Mouse (Mus musculus): ENCODE measurements around the gene D7Ertd443e. TPM values are rescaled to one million over a fixed set of nuclear protein-coding genes. Genes with fewer than 3 reads are reported as not detected.

D7Ertd443e gene
- polyA plus RNA-seq (2012; rRNA removed) = 2.1 and 2.3 TPM in 2 replicates

- no peak for DNase-seq (ENCODE audit: extremely low spot score in 1 of 2, low spot score in 1 of 2)
Observed at GRCm38 (mm10) chr7:134385561-134385960, at the start of gene D7Ertd443e. D7Ertd443e (minus strand) TSS chr7:134385661.

DNA sequence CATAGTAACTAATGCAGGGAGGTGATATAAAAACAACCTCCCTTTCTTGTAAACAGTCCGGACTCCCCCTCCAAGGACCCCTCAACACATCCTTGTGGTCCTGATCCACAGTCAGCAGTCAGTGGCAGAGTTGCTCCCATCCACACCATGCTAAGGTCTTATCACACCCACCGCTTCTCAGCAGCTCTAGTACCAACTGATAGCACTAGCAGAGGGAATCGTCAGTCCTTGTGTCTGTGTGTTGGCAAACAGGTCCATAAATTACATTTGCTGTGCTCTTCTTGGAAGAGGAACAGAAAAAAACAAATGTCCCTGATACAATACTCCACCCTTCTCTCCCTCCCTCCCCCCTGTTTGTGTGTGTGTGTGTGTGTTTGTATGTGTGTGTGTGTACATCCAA, 46.2 kb upstream of the D7Ertd443e start:
- DNase-seq (ENCODE audit: extremely low spot score in 1 of 2, low spot score in 1 of 2) = no peak

- DNase-seq (ENCODE audit: extremely low spot score in 1 of 2, low spot score in 1 of 2) = no peak
Observed at GRCm38 (mm10) chr7:134428676-134429075, 43.2 kb upstream of the D7Ertd443e start.

DNA sequence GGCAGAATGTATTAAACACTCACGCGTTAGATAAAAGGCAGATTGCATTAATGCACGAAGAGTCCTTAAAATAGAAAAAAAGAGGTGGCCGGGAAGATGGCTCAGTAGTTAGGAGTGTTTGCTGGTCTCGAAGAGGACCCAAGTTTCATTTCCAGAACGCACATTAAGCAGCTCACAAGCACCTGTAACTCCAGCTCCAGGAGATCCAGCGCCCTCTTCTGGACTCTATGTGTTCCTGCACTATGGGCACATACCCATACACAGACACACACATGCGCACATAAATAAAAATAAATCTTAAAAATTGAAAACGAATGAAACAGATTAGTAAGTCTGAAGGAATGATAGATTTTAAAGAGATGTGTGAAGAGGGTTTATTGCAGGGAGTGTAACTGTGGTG, 29.6 kb upstream of the D7Ertd443e start:
- DNase-seq (ENCODE audit: extremely low spot score in 1 of 2, low spot score in 1 of 2) = no peak

- DNase-seq (ENCODE audit: extremely low spot score in 1 of 2, low spot score in 1 of 2) = peak in 1 of 2 experiments; percentile 16
Observed at GRCm38 (mm10) chr7:134414005-134414690, 28.7 kb upstream of the D7Ertd443e start.

GRCm38 (mm10) chr7:134408641-134409040, 23.2 kb upstream of the D7Ertd443e start:
- DNase-seq (ENCODE audit: extremely low spot score in 1 of 2, low spot score in 1 of 2) = no peak

DNA sequence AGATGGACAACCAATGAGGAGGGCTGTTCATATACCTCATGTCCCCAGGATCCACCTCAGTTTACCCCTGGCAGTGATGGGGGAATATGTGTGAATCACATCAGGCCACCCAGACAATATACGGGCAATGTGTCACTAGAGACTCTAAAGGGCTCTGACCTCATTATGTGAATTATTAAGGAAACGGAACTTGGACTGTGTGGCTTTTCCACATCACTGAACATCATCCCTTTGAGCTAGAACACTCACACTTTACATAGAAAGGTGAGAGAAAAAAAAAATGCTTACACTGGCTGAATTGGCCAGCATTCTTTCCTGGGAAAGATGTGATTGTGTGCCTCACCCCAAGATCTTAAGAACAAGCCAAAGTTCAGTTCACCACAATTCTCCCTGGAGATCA, 15.3 kb upstream of the D7Ertd443e start:
- no peak for DNase-seq (ENCODE audit: extremely low spot score in 1 of 2, low spot score in 1 of 2)

- no peak for DNase-seq (ENCODE audit: extremely low spot score in 1 of 2, low spot score in 1 of 2)
Observed at GRCm38 (mm10) chr7:134396769-134397168, 11.3 kb upstream of the D7Ertd443e start.

- peak in 1 of 2 experiments; percentile 24 for DNase-seq (ENCODE audit: extremely low spot score in 1 of 2, low spot score in 1 of 2)
Observed at GRCm38 (mm10) chr7:134382791-134383190, 2.7 kb downstream of the D7Ertd443e start.

- DNase-seq (ENCODE audit: extremely low spot score in 1 of 2, low spot score in 1 of 2) = peak; percentile 82 to 93
Observed at GRCm38 (mm10) chr7:134381407-134381861, 4.0 kb downstream of the D7Ertd443e start.

DNA sequence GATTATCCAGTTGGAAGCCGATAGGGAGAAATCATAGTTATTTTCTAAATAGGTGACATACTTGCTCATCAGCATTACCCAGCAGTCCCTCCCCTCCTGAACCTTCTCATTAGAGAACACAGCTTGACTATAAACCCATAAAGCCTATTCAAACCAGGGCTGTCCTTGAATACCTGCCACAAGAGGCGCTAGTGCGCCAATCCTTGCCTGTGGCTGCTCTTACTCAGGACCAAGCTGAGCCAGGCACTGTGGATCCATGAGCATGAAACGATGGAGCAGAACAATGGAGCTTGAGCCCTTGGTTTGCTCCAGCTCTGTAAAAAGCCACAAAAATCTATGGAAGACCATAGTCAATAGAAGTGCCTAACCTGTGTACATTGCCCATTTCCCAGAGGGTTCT, 7.2 kb downstream of the D7Ertd443e start:
- peak; percentile 19 to 68 for DNase-seq (ENCODE audit: extremely low spot score in 1 of 2, low spot score in 1 of 2)

DNA sequence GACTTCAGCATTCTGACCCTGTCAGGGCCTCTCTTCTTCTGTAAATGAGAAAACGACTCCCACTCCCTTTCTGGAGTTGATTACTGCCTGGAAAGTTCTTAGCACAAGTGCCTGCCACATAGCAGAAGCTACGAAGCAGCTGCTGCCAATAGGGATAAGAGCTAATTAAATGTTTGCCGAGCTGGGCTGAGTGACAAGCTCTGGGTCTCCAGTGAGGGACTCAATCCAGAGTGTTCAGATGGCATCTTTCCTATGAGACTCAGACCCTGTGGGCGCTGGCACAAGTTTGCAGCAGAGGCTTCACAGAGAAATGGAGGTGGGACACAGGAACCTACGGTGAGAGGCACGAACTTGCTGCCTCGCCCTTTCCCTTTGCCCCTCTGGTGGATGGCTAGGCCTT, 8.7 kb downstream of the D7Ertd443e start:
- peak in 1 of 2 experiments; percentile 5 for DNase-seq (ENCODE audit: extremely low spot score in 1 of 2, low spot score in 1 of 2)

GRCm38 (mm10) chr7:134372276-134372675, 13.2 kb downstream of the D7Ertd443e start:
- DNase-seq (ENCODE audit: extremely low spot score in 1 of 2, low spot score in 1 of 2) = no peak

DNA sequence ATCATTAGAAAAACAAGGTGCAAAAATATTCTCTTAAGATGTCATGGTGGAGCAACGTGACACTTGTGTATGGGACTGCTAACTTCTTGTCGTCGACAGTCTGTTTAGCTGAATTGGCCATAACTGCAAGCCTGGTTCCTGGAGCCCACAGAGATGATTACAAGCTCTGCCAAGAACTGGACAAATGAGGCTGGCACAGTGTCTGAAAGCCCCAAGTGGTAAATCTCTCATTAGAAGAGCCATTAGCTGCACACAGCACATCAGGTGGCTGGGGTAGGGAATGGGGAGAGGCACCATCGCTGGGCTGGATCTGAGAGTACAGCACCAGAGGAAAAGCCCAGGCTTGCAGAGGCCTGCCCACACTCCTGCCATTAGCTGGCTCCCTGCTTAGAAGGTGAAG, 16.2 kb downstream of the D7Ertd443e start:
- no peak for DNase-seq (ENCODE audit: extremely low spot score in 1 of 2, low spot score in 1 of 2)

DNA sequence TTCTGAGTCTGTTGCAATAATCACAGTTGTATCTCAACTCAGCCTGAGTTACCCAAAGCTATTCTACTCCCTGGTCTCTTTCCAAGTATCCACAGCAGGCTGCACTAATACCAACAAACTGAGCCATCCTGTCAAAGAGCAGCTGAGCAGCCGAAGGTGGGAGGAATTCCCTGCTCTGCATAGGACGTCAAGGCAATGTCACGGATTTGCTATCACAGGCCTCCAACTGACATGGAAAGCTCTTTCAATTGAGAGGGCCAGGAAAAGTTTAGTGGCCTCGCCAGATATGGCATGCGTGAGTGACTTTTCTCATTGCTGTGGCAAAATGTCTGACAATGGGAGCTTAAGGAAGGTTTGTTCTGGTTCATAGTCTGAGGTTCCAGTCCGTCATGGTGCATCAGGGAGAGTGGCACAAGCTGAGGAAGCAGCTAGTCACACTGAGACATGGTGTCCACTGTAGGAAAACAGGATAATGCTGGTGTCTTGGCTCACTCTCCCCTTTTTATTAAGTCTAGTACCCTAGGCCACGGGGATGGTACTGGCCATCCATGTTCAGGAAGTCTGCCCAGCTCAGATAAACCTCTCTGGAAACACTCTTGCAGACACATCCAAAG, 23.1 kb downstream of the D7Ertd443e start:
- no peak for DNase-seq (ENCODE audit: extremely low spot score in 1 of 2, low spot score in 1 of 2)

DNA sequence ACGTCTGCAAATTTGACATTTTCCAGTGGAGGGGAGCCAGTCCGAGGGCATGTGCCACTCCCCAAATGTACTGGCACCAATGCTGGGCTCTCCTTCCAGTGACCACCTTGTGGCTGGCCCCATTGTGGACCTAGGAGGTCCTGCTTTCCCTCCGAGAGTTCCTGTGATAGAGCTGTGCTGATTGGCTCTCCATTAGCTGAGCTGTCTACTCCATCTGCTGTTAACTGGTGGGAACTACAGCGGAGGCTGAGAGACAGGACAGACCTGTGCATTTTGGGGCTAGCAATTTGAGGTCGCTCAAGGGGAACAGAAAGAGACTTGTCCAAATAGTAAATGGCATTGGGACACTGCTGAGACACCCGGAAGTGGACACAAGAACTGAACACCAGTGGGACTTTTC, 36.6 kb downstream of the D7Ertd443e start:
- peak; percentile 54 to 82 for DNase-seq (ENCODE audit: extremely low spot score in 1 of 2, low spot score in 1 of 2)

DNA sequence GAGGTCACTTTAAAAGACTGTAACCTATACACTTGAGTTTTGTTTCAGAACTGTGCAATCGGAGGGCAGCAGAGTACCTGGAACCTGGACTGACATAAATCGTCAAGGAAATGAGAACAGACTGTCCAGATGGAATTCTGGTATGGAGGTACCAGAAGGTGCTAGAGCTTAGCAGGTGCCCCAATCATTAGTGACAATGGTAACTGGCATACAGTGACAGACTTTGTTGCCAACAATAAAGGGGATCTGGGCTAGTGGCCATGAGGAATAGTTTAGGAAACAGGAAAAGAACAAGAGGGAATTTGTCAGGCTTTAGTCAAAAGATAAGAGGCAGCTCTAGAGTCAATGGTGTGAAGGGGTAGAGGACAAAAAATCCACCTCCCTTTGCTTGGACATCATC, 43.3 kb downstream of the D7Ertd443e start:
- no peak for DNase-seq (ENCODE audit: extremely low spot score in 1 of 2, low spot score in 1 of 2)

DNA sequence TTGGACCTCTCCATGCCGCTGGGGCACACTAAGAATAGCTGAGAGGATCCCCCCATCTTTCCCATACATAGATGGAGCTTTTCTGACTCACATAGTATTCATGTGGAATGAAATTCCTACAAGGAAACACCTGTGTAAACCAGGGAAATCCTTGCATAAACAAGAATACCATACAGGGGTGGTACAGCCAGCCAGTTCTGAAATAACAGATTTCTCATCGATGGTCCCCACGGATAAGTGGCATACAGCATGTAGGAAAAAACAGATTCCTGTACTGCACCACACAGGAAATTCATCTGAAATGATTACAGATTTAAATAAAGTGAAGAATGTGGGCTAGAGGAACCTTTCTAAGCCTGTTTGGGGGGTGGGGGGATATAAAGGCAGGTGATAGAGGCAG, 49.5 kb downstream of the D7Ertd443e start:
- DNase-seq (ENCODE audit: extremely low spot score in 1 of 2, low spot score in 1 of 2) = no peak

GRCm38 (mm10) chr7:134320979-134321378, 64.5 kb downstream of the D7Ertd443e start:
- peak in 1 of 2 experiments; percentile 58 for DNase-seq (ENCODE audit: extremely low spot score in 1 of 2, low spot score in 1 of 2)

- DNase-seq (ENCODE audit: extremely low spot score in 1 of 2, low spot score in 1 of 2) = no peak
Observed at GRCm38 (mm10) chr7:134302084-134302483, 83.4 kb downstream of the D7Ertd443e start.

- no peak for DNase-seq (ENCODE audit: extremely low spot score in 1 of 2, low spot score in 1 of 2)
Observed at GRCm38 (mm10) chr7:134301285-134301684, 84.2 kb downstream of the D7Ertd443e start.

- DNase-seq (ENCODE audit: extremely low spot score in 1 of 2, low spot score in 1 of 2) = no peak
Observed at GRCm38 (mm10) chr7:134292750-134293149, 92.7 kb downstream of the D7Ertd443e start.
